Mouse (Mus musculus) hindlimb bud, embryonic 11.5 days (tissue): ENCODE measurements around the gene Tpo.

ENCODE experiments used
- DNase-seq: peaks from one replicate; pipeline ENCODE4 v3.0.0-alpha.2; 2012; ENCODE audit warnings: low read depth, low spot score; ENCODE audit errors: extremely low spot score

Gene Tpo

GRCm38 (mm10) chr12:30132524-30132923, at the start of gene Tpo:
Gene Tpo, minus strand, starts transcription at chr12:30132624.
- DNase-seq = no peak

GRCm38 (mm10) chr12:30181721-30182120, 49.3 kb upstream of the Tpo start:
- no peak for DNase-seq

GRCm38 (mm10) chr12:30179623-30180022, 47.2 kb upstream of the Tpo start:
- no peak for DNase-seq

GRCm38 (mm10) chr12:30177966-30178365, 45.5 kb upstream of the Tpo start:
- DNase-seq = no peak

- no peak for DNase-seq
These were observed 45.1 kb upstream of the Tpo start for GRCm38 (mm10) chr12:30177529-30177928.

DNA sequence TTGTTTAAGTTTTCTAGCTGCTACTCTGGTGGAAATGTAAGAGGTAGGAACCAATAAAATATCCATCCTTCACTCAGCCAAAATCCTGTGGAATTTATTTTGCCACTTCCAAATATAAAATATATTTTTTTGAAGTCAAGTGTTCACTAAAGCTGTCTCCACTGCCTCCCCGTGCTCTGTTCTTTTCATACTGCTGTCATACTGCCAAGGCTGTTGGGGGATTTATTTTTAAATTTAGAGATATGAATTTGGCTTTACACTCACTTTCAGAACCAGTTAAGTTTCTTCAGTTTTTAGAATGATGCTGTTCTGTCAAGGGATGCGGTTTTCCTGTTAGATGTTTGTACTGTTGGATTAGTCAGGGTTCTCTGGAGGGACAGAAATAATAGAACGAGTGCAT, 36.1 kb upstream of the Tpo start:
- DNase-seq = no peak

- no peak for DNase-seq
These were observed 32.1 kb upstream of the Tpo start for GRCm38 (mm10) chr12:30164538-30164937.

- DNase-seq = no peak
These were observed 31.6 kb upstream of the Tpo start for GRCm38 (mm10) chr12:30164005-30164404.

- no peak for DNase-seq
These were observed 29.4 kb upstream of the Tpo start for GRCm38 (mm10) chr12:30161731-30162406.

DNA sequence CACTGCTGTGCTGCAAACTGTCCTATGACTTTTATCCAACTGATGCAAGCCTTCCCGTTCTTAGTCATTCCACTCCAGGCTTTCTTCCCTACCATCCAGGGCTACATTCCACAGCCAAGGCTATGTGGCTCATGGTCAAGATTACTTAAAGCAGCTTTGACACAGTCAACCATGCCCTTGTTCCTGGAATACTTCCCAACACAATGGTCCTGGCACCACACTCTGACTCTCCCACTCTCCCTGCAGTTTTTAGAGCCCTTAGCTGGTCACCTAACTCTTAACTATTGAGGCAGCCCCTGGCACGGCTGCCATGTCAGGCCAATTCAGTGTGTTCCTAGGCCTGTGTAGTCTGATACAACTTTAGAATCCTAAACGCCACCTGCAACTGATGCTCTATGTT, 28.1 kb upstream of the Tpo start:
- DNase-seq = no peak

DNA sequence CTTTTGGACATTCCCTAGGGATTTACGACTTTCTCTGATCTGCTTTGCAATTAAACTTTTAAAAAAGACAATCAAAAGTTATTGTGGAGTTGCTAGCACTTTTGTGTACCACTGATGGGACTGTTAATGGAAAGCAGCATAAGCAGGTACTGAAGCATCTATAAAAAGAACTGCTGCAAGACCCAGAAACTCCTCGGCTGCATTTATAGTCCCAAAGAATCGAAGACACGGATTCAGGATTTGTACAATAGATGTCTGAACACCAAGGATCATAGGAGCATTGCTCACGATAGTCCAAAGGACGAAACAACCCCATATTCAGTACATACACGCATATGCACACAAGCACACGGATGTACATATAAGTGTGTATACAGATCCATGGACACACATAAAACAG, 27.4 kb upstream of the Tpo start:
- DNase-seq = no peak

GRCm38 (mm10) chr12:30154079-30154673, 21.8 kb upstream of the Tpo start:
- no peak for DNase-seq

- no peak for DNase-seq
These were observed 9.7 kb upstream of the Tpo start for GRCm38 (mm10) chr12:30142085-30142484.

GRCm38 (mm10) chr12:30129411-30129716, 3.1 kb downstream of the Tpo start:
- DNase-seq = no peak

DNA sequence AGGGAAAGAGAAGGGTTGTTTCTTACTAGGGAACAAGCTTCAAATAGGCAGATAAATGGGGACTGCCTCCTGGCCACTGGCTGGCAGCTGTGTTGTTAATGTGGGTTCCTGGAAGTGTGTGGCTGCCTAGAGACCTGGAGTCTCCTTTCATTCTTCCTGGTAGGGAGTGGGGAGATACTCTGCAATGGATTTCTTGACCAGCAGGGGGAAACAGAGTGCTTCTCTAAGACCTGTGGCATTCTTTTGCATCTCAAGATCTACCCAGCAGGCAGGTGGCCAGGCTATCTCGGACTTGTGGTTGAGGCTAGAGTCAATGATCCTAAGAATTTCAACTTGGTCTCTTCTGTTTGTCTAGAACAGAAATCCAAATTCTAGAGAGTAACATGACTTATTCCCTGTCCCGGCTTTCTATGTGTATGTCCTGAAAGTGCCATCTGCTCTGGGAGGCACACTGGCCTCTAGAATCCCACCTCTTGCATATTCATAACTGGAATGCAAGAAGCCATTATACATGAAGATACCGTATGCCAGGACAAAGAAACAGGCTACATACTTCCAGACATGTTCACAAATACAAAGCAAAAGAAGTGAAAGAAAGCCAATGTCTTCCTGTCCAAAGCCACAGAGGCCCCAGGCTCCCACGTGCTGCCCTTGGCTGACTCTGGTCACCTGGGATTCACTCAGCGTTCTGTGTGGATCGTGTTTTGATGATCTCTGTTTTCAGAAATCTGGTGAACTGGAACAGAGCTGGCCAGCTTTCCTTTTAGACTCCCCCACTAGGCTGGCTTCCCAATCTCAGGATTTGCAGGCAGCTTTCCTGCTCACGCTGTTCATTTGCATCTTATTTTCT, 3.6 kb downstream of the Tpo start:
- DNase-seq = peak; percentile 77

GRCm38 (mm10) chr12:30122347-30122746, 10.1 kb downstream of the Tpo start:
- no peak for DNase-seq

- DNase-seq = no peak
These were observed 20.2 kb downstream of the Tpo start for GRCm38 (mm10) chr12:30112271-30112670.

GRCm38 (mm10) chr12:30109646-30110605, 22.5 kb downstream of the Tpo start:
- no peak for DNase-seq

DNA sequence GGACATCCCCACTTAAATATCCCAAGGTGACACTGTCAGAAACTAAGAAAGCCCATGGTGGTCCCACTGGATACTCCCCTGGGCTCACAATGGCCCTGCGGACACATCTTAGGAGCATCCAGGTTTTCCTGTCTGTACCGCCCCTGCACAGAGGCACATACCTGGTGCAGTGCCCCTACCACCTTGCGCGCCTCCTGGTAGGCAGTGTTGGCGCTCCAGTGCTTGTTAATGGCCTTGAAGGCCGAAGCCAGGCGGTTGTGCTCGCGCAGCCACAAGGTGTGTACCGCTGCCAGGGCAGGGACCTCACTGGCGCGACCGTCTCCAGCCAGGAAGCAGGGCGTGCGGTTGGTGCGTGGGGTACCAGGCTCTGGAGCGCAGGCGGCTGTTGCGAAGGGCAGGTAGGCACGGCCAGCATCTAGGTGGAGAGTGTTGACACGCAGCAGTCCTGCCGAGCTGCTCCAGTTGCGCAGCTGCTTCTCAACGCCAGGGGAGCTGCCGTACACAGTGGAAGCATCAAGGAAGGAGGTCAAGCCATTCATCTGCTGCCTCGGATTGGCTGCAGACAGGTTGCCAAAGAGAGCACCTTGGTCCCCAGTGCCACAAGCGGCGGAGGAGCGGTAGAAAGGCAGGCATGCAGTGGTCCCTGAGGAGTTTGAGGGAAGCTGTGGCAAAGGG, 29.4 kb downstream of the Tpo start:
- no peak for DNase-seq

- DNase-seq = no peak
These were observed 40.3 kb downstream of the Tpo start for GRCm38 (mm10) chr12:30092081-30092480.
